Mouse (Mus musculus) MEL (cell line): ENCODE results near the gene Fam19a2.

ENCODE experiments used
- CTCF ChIP-seq, 3 experiments: IDR thresholded peaks in 2 of 3; conservative IDR thresholded peaks in 1 of 3; 2 replicates each; pipeline ENCODE4 v1.5.1; 2011 to 2012; ENCODE audit warnings: low read length in 3 of 3, low read depth in 2 of 3, mild to moderate bottlenecking in 2 of 3, improper control_type of control experiment in 1 of 3, inconsistent platforms in 1 of 3, mixed read lengths in 1 of 3, moderate library complexity in 1 of 3; ENCODE audit not compliant: control insufficient read depth in 1 of 3, insufficient read depth in 1 of 3, poor library complexity in 1 of 3, severe bottlenecking in 1 of 3
- GATA1 ChIP-seq: IDR thresholded peaks from 2 replicates; pipeline ENCODE4 v1.6.1; 2011; ENCODE audit warnings: low read depth, low read length, improper control_type of control experiment
- HCFC1 ChIP-seq: IDR thresholded peaks from 2 replicates; pipeline ENCODE4 v1.6.1; 2012; ENCODE audit warnings: low read depth, mild to moderate bottlenecking, inconsistent platforms, low read length, improper control_type of control experiment, moderate library complexity
- KAT2A ChIP-seq: conservative IDR thresholded peaks from 2 replicates; pipeline ENCODE4 v1.6.1; 2012; ENCODE audit warnings: low read depth, low read length, improper control_type of control experiment, inconsistent platforms
- MYC ChIP-seq: IDR thresholded peaks from 2 replicates; pipeline ENCODE4 v1.6.1; 2011; ENCODE audit warnings: low read depth, mild to moderate bottlenecking, low read length, improper control_type of control experiment, moderate library complexity
- POLR2AphosphoS2 ChIP-seq: IDR thresholded peaks from 2 replicates; pipeline ENCODE4 v1.6.1; 2011; ENCODE audit warnings: low read length, improper control_type of control experiment

DNA sequence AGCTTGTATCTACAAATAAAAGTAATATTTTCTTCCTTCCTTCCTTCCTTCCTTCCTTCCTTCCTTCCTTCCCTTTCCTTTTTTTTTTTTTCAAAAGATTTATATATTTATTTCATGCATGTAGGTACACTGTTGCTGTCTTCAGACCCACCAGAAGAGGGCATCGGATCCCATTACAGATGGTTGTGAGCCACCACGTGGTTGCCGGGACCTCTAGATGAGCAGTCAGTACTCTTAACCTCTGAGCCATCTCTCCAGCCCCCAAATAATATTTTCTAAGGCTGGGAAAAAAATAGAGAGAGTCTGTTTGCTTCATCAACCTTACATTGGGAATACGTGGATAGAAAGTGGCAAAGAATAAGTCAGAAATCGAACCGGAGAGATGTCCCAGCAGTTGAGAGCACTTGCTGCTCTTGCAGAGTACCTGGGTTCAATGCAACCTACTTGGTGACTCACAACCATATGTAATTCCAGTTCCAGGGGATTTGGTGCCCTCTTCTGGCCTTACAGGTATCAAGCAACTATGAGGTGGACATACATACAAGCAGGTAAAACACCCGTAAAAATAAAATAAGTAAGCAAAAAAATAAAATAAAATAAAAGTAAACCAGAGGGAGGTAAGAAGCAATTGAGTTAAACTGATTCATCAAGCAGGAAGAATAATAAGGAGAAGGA, 8.0 kb upstream of the Fam19a2 start:
- TF ChIP-seq KAT2A (no peak), MYC (peak; percentile 78), CTCF (IDR thresholded peaks at IDR 0.05 in 2 of 3, conservative IDR thresholded peaks at IDR 0.05 in 1 of 3; ENCODE audit: control insufficient read depth in 1 of 3, insufficient read depth in 1 of 3, low read depth in 2 of 3, low read length in 3 of 3, poor library complexity in 1 of 3, severe bottlenecking in 1 of 3) (peak; percentile 30 to 58 (median 32)), GATA1 (no peak), POLR2AphosphoS2 (no peak), HCFC1 (no peak)
